Mouse (Mus musculus) olfactory bulb, adult 2 months (tissue): ENCODE measurements around the gene Gm49378. TPM values are rescaled to one million over a fixed set of nuclear protein-coding genes. Genes with fewer than 3 reads are reported as not detected.

ENCODE experiments used
- H3K27ac ChIP-seq: fragments of 200-500 bp; 2 replicates; pipeline ENCODE4 v1.5.1; 2012; ENCODE audit warnings: low read depth, low read length; ENCODE audit not compliant: insufficient read depth
- H3K4me1 ChIP-seq: fragments of 200-500 bp; 2 replicates; pipeline ENCODE4 v1.6.1; 2012; ENCODE audit warnings: low read length; ENCODE audit not compliant: control insufficient read depth, insufficient read depth
- H3K4me3 ChIP-seq: fragments of 200-500 bp; 2 replicates; pipeline ENCODE4 v1.5.1; 2012; ENCODE audit warnings: mild to moderate bottlenecking, low read depth, low read length, moderate library complexity; ENCODE audit not compliant: insufficient read depth
- CTCF ChIP-seq: fragments of 200-500 bp; IDR thresholded peaks from 2 replicates; pipeline ENCODE4 v1.5.1; 2012; ENCODE audit warnings: low read depth, mild to moderate bottlenecking, low read length, moderate library complexity; ENCODE audit not compliant: insufficient read depth
- POLR2A ChIP-seq: fragments of 200-500 bp; IDR thresholded peaks from 2 replicates; pipeline ENCODE4 v1.6.1; 2012; ENCODE audit warnings: mild to moderate bottlenecking, low read depth, low read length, moderate library complexity; ENCODE audit not compliant: insufficient read depth
- WGBS: fragments of 180-500 bp; shearing (Covaris S2); methylation state at CpG from one replicate; pipeline ENCODE4 v1.1.7; 2018; 5-methylcytosine and 5-hydroxymethylcytosine counted together
- polyA plus RNA-seq: library from polyadenylated mRNA; stranded (reverse); fragments of >200 nt; gene quantifications from 2 replicates; pipeline ENCODE4 v1.2.4, GENCODE M21; 2012; ENCODE audit warnings: low replicate concordance; ENCODE audit not compliant: missing spikeins, insufficient read depth, insufficient read length

Gene Gm49378
- polyA plus RNA-seq, 1 experiment = not detected

GRCm38 (mm10) chr14:55603271-55603632 lies 34.4 kb downstream of the Gm49378 start, which contains the start of gene Irf9:
Gene Irf9, plus strand, starts transcription at chr14:55603571.
- no peak for TF ChIP-seq POLR2A
- TF ChIP-seq CTCF = no peak
- H3K27ac ChIP-seq = peak within 1 kb of the TSS; percentile 56
- H3K4me3 ChIP-seq = peak within 1 kb of the TSS; percentile 44
- 84% methylated on average over 7 of the region's 7 CpGs for WGBS
- peaks cover 8% of the 10 kb centered on the region for H3K4me1 ChIP-seq

DNA sequence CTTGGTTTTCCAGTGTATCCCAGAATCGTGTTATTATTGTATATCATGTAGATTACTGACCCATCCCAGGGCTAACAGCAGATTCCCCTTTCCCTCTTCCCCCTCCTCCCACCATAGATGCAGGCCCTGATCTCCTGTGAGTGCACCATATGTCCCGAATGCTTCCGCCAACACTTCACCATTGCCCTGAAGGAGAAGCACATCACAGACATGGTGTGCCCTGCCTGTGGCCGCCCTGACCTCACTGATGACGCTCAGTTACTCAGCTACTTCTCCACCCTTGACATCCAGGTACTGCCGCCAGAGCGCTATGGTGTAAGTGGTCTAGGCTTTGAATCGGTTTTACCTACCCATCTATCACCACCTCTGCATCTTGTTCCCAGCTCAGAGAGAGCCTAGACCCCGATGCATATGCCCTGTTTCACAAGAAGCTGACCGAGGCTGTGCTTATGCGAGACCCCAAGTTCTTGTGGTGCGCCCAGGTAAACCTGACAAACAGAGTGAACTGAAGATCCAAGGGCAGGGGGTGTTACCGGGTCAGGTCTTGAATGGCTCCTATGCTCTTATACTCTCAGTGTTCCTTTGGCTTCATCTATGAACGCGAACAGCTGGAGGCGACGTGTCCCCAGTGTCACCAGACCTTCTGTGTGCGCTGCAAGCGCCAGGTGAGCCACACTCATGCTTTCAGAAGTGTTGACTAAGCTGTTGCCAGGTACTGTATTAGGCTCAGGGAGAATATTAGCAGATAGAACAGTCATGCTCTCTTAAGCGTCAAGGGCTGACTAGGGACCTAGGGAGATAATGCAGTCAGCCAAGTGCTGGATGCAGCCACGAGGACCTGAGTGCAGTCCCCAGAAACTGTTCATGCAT lies 38.9 kb downstream of the Gm49378 start:
- Histone ChIP-seq H3K27ac (no peak overlapping the region), H3K4me1 (peaks cover 6% of the 10 kb centered on the region), H3K4me3 (no peak overlapping the region)
- WGBS = 95% methylated on average over 21 of the region's 21 CpGs
- no peak for TF ChIP-seq CTCF
- TF ChIP-seq POLR2A = no peak

GRCm38 (mm10) chr14:55596036-55596690 lies 41.5 kb downstream of the Gm49378 start:
- Histone ChIP-seq H3K4me1 (peaks cover 9% of the 10 kb centered on the region; the same call in 1 of the 2 replicates), H3K4me3 (no peak overlapping the region), H3K27ac (no peak overlapping the region)
- 71% methylated on average over 13 of the region's 13 CpGs for WGBS
- TF ChIP-seq CTCF = no peak
- no peak for TF ChIP-seq POLR2A

DNA sequence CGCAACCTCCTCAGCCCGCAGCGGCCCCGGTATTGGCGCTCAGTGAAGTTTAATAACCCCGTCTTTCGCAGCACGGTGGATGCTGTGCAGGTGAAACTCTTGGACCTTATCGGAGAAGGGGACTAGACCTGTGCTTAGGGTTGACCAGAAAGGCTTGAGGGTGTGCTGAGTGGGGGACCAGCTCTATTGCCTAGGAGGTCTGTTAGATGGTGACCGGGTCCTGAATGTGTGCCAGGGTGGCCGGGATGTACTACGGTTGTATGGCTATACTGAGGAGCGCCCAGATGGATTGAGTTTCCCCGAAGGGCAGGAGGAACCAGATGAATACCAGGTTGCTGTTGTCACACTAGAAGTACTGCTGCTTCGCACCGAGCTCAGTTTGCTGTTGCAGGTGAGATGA lies 45.5 kb downstream of the Gm49378 start:
- Histone ChIP-seq H3K4me1 (peaks cover 9% of the 10 kb centered on the region; the same call in 1 of the 2 replicates), H3K4me3 (peak overlapping the region; percentile 69), H3K27ac (no peak overlapping the region)
- TF ChIP-seq POLR2A = no peak
- WGBS = 2% methylated on average over 16 of the region's 16 CpGs

DNA sequence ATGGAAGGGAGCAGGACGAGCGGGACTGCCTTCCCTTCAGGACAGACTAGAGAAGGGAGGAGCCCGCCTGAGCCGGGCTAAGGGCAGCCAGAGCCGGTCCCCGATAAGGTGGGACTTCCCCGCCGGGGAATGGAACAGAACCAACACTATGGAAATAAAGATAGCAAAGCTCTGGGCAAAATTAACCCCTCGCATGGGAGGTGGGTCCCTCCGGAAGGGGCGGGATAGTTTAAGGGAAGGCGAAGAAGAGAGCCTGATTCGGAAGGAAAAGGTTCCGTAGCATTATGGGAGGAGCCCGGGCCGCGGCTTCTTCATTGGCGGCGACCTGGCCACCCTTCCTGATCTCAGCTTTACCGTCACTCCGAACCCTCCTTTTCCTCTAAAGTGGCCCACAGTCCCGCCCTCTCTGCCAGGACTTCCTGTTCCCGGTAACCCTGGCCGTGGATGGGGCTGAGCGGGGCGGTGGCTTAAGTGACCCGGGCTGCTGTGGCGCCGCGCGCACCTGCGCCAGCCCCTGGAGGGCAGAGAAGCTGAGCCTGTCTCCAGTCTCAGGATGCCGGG lies 46.3 kb downstream of the Gm49378 start, which contains the start of gene Rnf31:
TSS of gene Rnf31 (plus strand) at position 378 of the 561 bp plus-strand sequence.
- WGBS = under 1% methylated on average over 33 of the region's 33 CpGs
- TF ChIP-seq POLR2A (peak; percentile 24; the same call in 1 of the 2 replicates), CTCF (0 out of 2 replicates have a peak, but pooled peaks have one; percentile 12)
- Histone ChIP-seq H3K27ac (peak within 1 kb of the TSS; percentile 72), H3K4me1 (peaks cover 9% of the 10 kb centered on the region; the same call in 1 of the 2 replicates), H3K4me3 (peak within 1 kb of the TSS; percentile 69)

- under 1% methylated on average over 22 of the region's 22 CpGs for WGBS
- Histone ChIP-seq H3K27ac (peak within 1 kb of the TSS; percentile 72), H3K4me1 (peaks cover 9% of the 10 kb centered on the region; the same call in 1 of the 2 replicates), H3K4me3 (peak within 1 kb of the TSS; percentile 69)
- TF ChIP-seq POLR2A (no peak; the same call in 1 of the 2 replicates), CTCF (no peak)
Observed at GRCm38 (mm10) chr14:55590748-55591330, 46.9 kb downstream of the Gm49378 start, which contains the start of gene Psme2. Gene Psme2, minus strand, starts transcription at chr14:55591113.

- Histone ChIP-seq H3K4me3 (no peak overlapping the region; the same call in 1 of the 2 replicates), H3K27ac (no peak overlapping the region), H3K4me1 (peaks cover 13% of the 10 kb centered on the region)
- WGBS = 86% methylated on average over 11 of the region's 11 CpGs
- TF ChIP-seq CTCF (no peak), POLR2A (no peak)
Observed at GRCm38 (mm10) chr14:55589771-55590448, 47.8 kb downstream of the Gm49378 start.

DNA sequence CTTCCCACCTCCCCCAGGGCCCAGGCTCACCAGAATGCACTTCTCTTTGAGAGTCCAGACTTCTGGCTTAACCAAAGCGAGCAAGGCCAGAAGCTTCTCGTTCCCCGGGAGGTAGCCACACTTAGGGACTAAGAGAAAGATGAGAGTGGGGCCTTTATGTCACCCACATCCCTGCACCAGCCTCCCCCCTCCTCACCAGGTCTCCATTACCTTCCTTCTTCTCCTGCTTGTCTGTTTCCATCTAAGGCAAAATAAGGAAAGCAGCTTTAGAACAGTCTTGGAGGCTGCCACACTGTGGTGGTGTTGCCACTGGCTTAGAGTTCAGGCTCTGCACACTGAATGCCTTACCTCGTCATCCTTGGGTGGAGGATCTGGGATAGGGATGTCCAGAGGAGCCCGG lies 48.4 kb downstream of the Gm49378 start:
- TF ChIP-seq CTCF (no peak), POLR2A (no peak)
- Histone ChIP-seq H3K4me1 (peaks cover 12% of the 10 kb centered on the region), H3K4me3 (no peak overlapping the region), H3K27ac (no peak overlapping the region)
- WGBS = 86% methylated on average over 5 of the region's 5 CpGs
